Mouse (Mus musculus): Measurements from ENCODE around the gene Nampt. TPM values are rescaled to one million over a fixed set of nuclear protein-coding genes. Genes with fewer than 3 reads are reported as not detected.

The Nampt gene
- polyA plus RNA-seq (2014; fragmentation: Illumina TruSeq; extraction: RNeasy Lipid Tissue Mini Kit (QIAGEN cat#74804); ENCODE audit: low read depth, low replicate concordance), result 73.1 TPM

DNA sequence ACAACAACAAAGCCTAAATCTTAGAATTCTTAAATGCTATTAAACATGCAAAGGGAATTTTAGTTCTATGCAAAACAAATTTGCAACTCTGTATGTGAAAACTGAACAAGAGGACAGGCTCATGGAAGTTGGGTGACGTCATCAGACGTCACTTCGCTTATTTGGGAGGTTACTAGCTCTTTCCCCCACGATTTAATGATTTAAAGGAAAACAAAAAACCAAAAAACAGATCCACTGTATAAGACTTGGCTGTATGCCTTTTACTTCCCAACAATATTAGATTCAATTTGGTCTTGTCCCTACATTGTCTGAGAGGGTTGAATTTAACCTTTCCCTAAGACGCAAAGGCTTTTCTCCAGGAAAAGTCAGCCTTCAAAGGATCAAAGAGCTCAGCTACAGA lies at the start of gene Nampt:
Gene Nampt, plus strand, starts transcription at position 130 of the 400 bp plus-strand sequence.

Other genes starting within 250 kb of the Nampt start
- 128 TPM for gene Sypl, start 134.3 kb downstream of the Nampt start, polyA plus RNA-seq (2014; fragmentation: Illumina TruSeq; extraction: RNeasy Lipid Tissue Mini Kit (QIAGEN cat#74804); ENCODE audit: low read depth, low replicate concordance)